ENCODE assay signal across 9 mouse cellular contexts in the genomic region with DNA sequence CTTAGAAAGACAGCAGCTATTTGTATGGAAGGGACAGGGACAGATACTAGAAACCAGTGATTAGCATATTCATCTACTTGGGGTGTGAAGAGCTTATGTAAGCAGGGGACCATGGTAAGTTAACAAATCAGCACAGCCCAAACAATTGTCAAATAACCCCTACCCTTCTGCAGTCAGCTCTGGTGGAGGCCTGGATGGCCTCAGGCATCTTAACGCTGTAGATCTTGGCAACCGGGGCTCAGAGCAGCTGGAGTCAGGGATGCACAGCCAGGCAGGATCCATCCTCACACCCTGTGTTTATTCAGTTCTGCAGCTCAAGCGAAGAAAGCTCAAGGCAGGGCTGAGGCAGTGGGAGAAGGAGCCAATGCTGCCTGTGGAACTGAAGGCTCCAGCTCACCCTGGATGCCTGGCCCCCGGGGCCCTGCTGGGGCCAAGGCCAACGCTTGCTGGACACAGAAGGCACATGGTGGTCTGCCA.
DNase-seq lines count a peak whose midpoint lies in the region; ATAC-seq lines count a peak whose summit lies in the region.
"Had no signal": no experiment of that assay in that cellular context is flagged by ENCODE, and none has a peak within 500 bp of the region (broad histone marks: within the 10 kb centered on the region; RNA-seq: fewer than 3 reads in every experiment).

No protein-coding gene starts in this region.

- H3K4me2 ChIP-seq in forebrain, embryonic 12.5 days = no peak overlapping the region
- H3K4me2 ChIP-seq in intestine, embryonic 15.5 days (replicated peaks) = no peak overlapping the region

- no peaks in the 10 kb centered on the region for H3K27me3 ChIP-seq in forebrain, embryonic 12.5 days
- no peaks in the 10 kb centered on the region for H3K27me3 ChIP-seq in intestine, embryonic 15.5 days (replicated peaks)

- H3K4me3 ChIP-seq in forebrain, embryonic 12.5 days (replicated peaks) = no peak overlapping the region
- H3K4me3 ChIP-seq in intestine, embryonic 15.5 days (replicated peaks) = no peak overlapping the region
- H3K4me3 ChIP-seq: erythroblast, embryonic 14.5 days had no signal

- peak; percentile 84 for ATAC-seq in frontal cortex, adult (ENCODE audit: low TSS enrichment)
- ATAC-seq in forebrain, embryonic 12.5 days (ENCODE audit: low FRiP score) = no peak
- ATAC-seq in intestine, embryonic 15.5 days = peak; percentile 79; the same call in 1 of the 2 replicates
- ATAC-seq in megakaryocyte-erythroid progenitor cell, adult 5-6 weeks (replicated peaks; ENCODE audit: low FRiP score, low TSS enrichment, poor library complexity, severe bottlenecking) = no peak

- H3K9me3 ChIP-seq in forebrain, embryonic 12.5 days = no peaks in the 10 kb centered on the region
- no peaks in the 10 kb centered on the region for H3K9me3 ChIP-seq in intestine, embryonic 15.5 days

- no peaks in the 10 kb centered on the region for H3K36me3 ChIP-seq in forebrain, embryonic 12.5 days (replicated peaks)
- H3K36me3 ChIP-seq in intestine, embryonic 15.5 days = no peaks in the 10 kb centered on the region

- H3K9ac ChIP-seq in forebrain, embryonic 12.5 days = no peak overlapping the region
- no peak overlapping the region for H3K9ac ChIP-seq in intestine, embryonic 15.5 days

- H3K4me1 ChIP-seq in forebrain, embryonic 12.5 days = peaks cover 8% of the 10 kb centered on the region
- no peaks in the 10 kb centered on the region; the same call in 1 of the 2 replicates for H3K4me1 ChIP-seq in intestine, embryonic 15.5 days (replicated peaks)

- 0 out of 2 replicates have a peak overlapping the region, but pooled peaks have one; percentile 46 for H3K27ac ChIP-seq in forebrain, embryonic 12.5 days
- peak overlapping the region; percentile 81 for H3K27ac ChIP-seq in intestine, embryonic 15.5 days

- DNase-seq in frontal cortex, postnatal 10 days (ENCODE audit: low spot score in 2 of 2) = no peak
- DNase-seq in Muller cell, postnatal 12 days (ENCODE audit: inconsistent ontology term) = peak; percentile 92
- DNase-seq in thymus, adult 18-20 months = no peak
- DNase-seq in ovary, adult 18-20 months (ENCODE audit: low spot score) = no peak

- 34% methylated on average over 5 of the region's 5 CpGs for WGBS in forebrain, embryonic 12.5 days
- 35% methylated on average over 5 of the region's 5 CpGs for WGBS in intestine, embryonic 15.5 days

Comparison
In these comparisons a context has a peak if more than half of its experiments do, and no peak if none do; other contexts are left out.
1. ATAC-seq: peak in frontal cortex, adult (single experiment) and intestine, embryonic 15.5 days (single experiment); none in forebrain, embryonic 12.5 days (single experiment) and megakaryocyte-erythroid progenitor cell, adult 5-6 weeks (single experiment).